Mouse (Mus musculus) liver, embryonic 16.5 days (tissue): Measurements from ENCODE around the gene Kbtbd4. TPM values are rescaled to one million over a fixed set of nuclear protein-coding genes. Genes with fewer than 3 reads are reported as not detected.
A peak's percentile ranks its signal among the peaks of the same experiment; 100 is the strongest.

Experiments
- ATAC-seq: fragments of 200-750 bp; cut with Nextera tagmentation; 2 replicates; pipeline ENCODE4 v1.8.0; 2017; ENCODE audit warnings: low read depth, mild to moderate bottlenecking, moderate number of reproducible peaks, moderate library complexity
- H3K27ac ChIP-seq: fragments of 300-500 bp; sonication (generic); 2 replicates; pipeline ENCODE4 v1.5.1; 2014; ENCODE audit warnings: mild to moderate bottlenecking, low read length
- H3K27me3 ChIP-seq: fragments of 300-500 bp; sonication (generic); 2 replicates; pipeline ENCODE4 v1.6.1; 2014; ENCODE audit warnings: low read depth, low read length, mixed read lengths; ENCODE audit not compliant: control insufficient read depth, insufficient read depth
- H3K36me3 ChIP-seq: fragments of 300-500 bp; sonication (generic); 2 replicates; pipeline ENCODE4 v1.6.1; 2014; ENCODE audit warnings: mild to moderate bottlenecking; ENCODE audit not compliant: control insufficient read depth, insufficient read depth
- H3K4me1 ChIP-seq: fragments of 300-500 bp; sonication (generic); 2 replicates; pipeline ENCODE4 v1.6.1; 2014; ENCODE audit warnings: low read depth, low read length, mixed read lengths; ENCODE audit not compliant: control insufficient read depth
- H3K4me2 ChIP-seq: fragments of 300-500 bp; sonication (generic); 2 replicates; pipeline ENCODE4 v1.6.1; 2014; ENCODE audit warnings: low read depth, low read length, mixed read lengths
- H3K4me3 ChIP-seq: fragments of 300-500 bp; sonication (generic); 2 replicates; pipeline ENCODE4 v1.5.1; 2014; ENCODE audit warnings: low read depth, mild to moderate bottlenecking, low read length
- H3K9ac ChIP-seq: fragments of 300-500 bp; sonication (generic); 2 replicates; pipeline ENCODE4 v1.6.1; 2014; ENCODE audit warnings: low read depth, low read length
- H3K9me3 ChIP-seq: fragments of 300-500 bp; sonication (generic); replicated peaks from 2 replicates; pipeline ENCODE4 v1.6.1; 2016; ENCODE audit warnings: low read length; ENCODE audit not compliant: control insufficient read depth
- WGBS: fragments of 180-500 bp; shearing (Covaris S2); extraction: QIAGEN DNeasy Blood & Tissue Kit; methylation state at CpG from one replicate; pipeline ENCODE4 v1.1.7; 2014; ENCODE audit not compliant: insufficient replicate concordance; 5-methylcytosine and 5-hydroxymethylcytosine counted together
- polyA plus RNA-seq: library from polyadenylated mRNA; unstranded; fragments of >200 nt; fragmentation: Nextera tagmentation; extraction: Ambion mirVana; gene quantifications from 2 replicates; pipeline ENCODE4 v1.2.1, GENCODE M21; 2015

The Kbtbd4 gene
- polyA plus RNA-seq, 1 experiment from 2014 or later = 15.7 TPM

DNA sequence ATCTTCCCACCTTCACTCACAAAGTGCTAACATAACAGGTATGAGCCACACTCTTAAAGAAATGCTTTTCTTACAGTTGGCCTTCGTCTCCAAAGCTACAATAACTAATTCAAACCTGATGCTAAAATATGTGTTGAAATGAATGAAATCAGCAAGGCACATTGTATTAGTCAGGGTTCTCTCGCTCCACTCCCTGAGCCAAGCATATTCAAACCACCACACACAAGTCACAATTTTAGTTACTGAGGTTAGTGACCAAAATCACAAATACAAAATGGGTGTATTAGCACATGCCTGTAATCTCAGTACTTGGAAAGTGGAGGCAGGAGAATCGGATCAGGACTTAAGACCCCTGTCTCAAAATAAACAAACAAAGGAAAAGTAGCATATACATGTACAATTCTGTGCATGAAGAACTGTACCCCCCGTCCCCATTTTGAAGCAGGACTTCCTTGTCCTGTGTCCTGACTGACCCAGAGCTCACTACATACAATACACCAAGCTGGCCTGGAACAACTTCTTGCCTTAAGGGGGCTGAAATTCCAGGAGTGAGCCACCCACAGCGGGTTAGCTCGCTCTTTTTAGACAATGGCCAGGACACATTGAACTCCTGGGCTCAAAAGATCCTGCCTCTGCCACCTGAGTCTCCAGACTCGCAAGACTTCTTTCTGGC, 12.2 kb downstream of the Kbtbd4 start:
- no peaks in the 10 kb centered on the region for H3K9me3 ChIP-seq
- WGBS = 16% methylated on average over 7 of the region's 7 CpGs
- peaks cover 29% of the 10 kb centered on the region for H3K4me1 ChIP-seq
- H3K27me3 ChIP-seq = no peaks in the 10 kb centered on the region
- H3K27ac ChIP-seq = peak overlapping the region; percentile 94
- 0 out of 2 replicates have a peak, but pooled peaks cover 4% of the 10 kb centered on the region for H3K36me3 ChIP-seq
- peak overlapping the region; percentile 78 for H3K4me3 ChIP-seq
- no peak for ATAC-seq
- peak overlapping the region; percentile 99 for H3K4me2 ChIP-seq
- H3K9ac ChIP-seq = peak overlapping the region; percentile 96

DNA sequence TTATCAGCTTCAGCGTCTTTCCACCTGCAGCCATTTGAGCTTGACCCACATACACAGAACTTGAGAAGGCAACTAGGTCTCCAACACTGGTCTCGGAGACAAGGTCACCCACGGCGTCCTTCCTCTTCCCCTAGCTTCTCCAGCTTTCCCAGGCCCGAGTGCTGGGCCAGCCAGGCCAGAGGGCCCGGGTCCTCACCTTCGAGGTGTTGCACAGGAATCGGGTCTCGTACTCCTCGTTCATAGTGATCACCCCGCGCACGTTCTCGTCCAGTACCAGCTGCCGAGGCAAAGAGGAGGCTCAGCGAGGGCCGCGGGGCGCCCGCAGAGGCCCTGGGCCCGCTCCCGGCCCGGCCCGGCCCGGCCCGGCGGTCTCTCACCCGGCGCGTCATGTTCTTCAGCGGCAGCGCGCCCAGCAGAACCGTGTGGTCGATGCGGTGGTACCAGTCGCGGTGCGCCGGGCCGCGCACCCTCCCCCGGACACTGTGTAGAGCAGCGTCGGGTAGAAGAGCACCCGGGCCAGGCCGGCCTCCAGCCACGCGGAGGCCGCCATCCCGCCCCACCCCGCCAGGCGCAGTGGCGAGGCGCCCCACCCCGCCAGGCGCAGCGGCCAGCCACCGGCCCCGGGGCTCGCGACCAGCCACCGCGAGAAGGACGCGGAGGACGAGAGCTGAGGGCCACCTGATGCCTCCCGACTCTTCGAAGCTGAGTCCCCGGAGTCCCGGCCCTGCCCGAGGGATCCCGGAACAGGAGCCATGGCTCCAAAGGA, 12.9 kb downstream of the Kbtbd4 start:
- Histone ChIP-seq H3K27ac (peak overlapping the region; percentile 94), H3K27me3 (no peaks in the 10 kb centered on the region), H3K4me1 (peaks cover 29% of the 10 kb centered on the region), H3K4me3 (peak overlapping the region; percentile 78), H3K36me3 (0 out of 2 replicates have a peak, but pooled peaks cover 2% of the 10 kb centered on the region), H3K9me3 (no peaks in the 10 kb centered on the region), H3K9ac (peak overlapping the region; percentile 96), H3K4me2 (peak overlapping the region; percentile 99)
- WGBS = under 1% methylated on average over 72 of the region's 73 CpGs
- peak; percentile 91 for ATAC-seq

DNA sequence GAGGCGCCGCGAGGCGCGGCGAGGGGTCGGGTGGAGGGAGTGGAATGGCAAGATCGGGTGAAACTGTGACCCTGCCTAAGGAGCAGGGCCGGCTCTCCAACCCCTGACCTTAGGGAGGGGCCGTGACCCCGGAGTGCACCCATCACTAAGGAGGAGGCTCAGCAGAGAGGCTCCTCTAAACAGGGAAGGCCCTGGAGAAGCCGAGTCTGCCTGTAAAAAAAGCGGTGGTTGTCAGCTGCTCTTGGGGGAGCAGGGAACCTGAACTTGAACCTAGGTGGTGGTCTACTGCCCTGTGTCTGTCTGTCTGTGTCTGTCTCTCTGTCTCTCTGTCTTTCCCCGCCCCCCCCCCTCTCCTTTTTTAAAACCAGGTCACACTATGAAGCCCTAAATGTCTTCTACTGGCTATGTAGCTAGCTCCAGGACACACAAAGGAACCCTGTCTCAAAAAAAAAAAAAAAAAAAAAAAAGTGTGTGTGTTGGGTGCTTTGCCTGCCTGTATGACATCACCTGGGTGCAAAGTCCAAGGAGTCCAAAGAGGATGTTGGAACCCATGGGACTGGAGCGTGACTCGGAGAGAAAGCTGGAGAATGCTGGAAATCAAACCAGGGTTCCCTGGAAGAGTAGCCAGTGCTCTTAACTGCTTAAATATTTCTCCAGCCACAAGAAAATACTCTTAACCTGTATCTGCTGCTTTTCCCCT, 13.6 kb downstream of the Kbtbd4 start:
- H3K9me3 ChIP-seq = no peaks in the 10 kb centered on the region
- peak overlapping the region; percentile 94 for H3K27ac ChIP-seq
- peak overlapping the region; percentile 78 for H3K4me3 ChIP-seq
- H3K36me3 ChIP-seq = 0 out of 2 replicates have a peak, but pooled peaks cover 2% of the 10 kb centered on the region
- peaks cover 29% of the 10 kb centered on the region for H3K4me1 ChIP-seq
- no peaks in the 10 kb centered on the region for H3K27me3 ChIP-seq
- peak overlapping the region; percentile 96 for H3K9ac ChIP-seq
- WGBS = 12% methylated on average over 16 of the region's 16 CpGs
- ATAC-seq = peak; percentile 65
- H3K4me2 ChIP-seq = peak overlapping the region; percentile 99

DNA sequence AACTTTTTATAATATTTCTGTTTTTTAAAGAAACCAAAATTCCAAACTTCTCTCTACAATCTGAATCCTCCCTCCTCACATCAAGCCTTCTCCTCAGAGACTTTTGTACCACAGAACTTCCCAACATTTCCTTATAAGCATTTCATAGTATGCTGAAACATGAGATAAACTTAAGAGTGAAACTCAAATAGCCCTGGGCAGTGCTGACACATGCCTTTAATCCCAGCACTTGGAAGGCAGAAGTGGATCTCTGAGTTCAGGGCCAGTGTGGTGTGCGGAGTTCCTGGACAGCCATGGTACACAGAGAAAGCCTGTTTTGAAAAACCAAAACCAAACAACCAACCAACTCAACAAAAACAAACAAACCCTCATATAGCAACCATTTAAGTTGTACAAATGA, 16.6 kb downstream of the Kbtbd4 start:
- Histone ChIP-seq H3K27me3 (no peaks in the 10 kb centered on the region), H3K27ac (no peak overlapping the region), H3K4me2 (no peak overlapping the region), H3K4me1 (peaks cover 22% of the 10 kb centered on the region), H3K36me3 (no peaks in the 10 kb centered on the region), H3K9ac (no peak overlapping the region), H3K4me3 (no peak overlapping the region), H3K9me3 (no peaks in the 10 kb centered on the region)
- no peak for ATAC-seq
- WGBS = 81% methylated on average over 1 of the region's 1 CpGs

DNA sequence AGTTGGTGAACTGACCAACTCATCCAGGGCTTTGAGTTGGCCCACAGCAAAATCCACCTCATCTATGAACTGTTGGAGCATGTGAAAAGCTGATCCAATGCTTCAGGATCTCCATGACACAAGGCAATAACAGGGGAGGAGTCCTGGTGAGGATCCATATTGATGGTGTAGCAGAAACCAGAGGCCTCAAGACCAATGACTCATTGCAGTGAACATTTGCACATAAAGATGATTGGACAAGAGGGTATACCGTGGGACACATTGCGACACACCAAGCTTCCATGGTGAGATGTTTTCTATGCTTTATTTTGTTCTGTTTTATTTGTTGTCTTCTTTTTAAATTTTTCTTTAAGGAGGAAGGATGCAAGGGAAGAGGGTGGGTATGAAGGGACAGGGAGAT, 18.1 kb downstream of the Kbtbd4 start:
- no peak overlapping the region for H3K9ac ChIP-seq
- 76% methylated on average over 2 of the region's 2 CpGs for WGBS
- H3K36me3 ChIP-seq = no peaks in the 10 kb centered on the region
- ATAC-seq = no peak
- no peak overlapping the region for H3K27ac ChIP-seq
- H3K27me3 ChIP-seq = no peaks in the 10 kb centered on the region
- no peaks in the 10 kb centered on the region for H3K9me3 ChIP-seq
- H3K4me3 ChIP-seq = no peak overlapping the region
- H3K4me2 ChIP-seq = no peak overlapping the region
- peaks cover 10% of the 10 kb centered on the region for H3K4me1 ChIP-seq

DNA sequence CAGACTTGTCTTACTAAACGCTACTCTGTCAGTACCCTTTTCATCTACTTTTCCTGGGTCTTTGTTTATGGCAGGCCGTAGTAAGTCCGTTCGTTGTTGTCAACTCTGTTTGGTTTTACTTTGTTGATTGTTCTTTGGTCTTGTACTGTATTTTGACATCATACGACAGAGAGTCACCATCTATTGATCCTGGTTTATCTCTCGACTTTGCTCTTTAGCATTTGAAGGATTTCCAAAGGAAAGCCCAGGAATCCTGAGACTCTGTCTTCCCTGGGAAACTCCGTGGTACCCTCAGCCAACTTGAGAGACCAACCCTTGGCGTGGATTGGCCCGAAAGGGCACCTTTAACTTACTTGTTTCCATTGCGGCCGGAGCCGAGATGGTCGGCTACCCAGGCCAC, 24.0 kb downstream of the Kbtbd4 start:
- no peak overlapping the region for H3K4me3 ChIP-seq
- ATAC-seq = no peak
- H3K4me1 ChIP-seq = no peaks in the 10 kb centered on the region
- 73% methylated on average over 13 of the region's 13 CpGs for WGBS
- H3K27me3 ChIP-seq = no peaks in the 10 kb centered on the region
- H3K9ac ChIP-seq = no peak overlapping the region
- no peak overlapping the region for H3K27ac ChIP-seq
- H3K9me3 ChIP-seq = no peaks in the 10 kb centered on the region
- no peaks in the 10 kb centered on the region for H3K36me3 ChIP-seq
- no peak overlapping the region for H3K4me2 ChIP-seq

DNA sequence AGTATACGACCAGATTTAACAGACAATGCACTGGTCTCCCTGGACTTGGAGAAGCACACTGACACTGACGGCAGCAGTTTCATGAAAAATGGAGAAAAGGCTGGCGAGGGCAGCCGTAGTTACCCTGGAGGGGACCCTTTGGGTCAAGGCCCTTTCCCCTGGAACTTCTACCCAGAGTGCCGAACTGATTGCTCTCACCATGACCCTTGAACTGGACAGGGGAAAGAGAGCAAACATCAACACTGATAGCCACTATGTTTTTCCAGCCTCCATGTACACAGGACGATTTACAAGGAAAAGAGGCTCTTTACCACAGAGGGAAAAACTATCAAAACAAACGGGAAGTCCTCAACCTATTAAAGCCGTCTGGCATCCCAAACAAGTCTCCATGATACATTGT, 27.3 kb downstream of the Kbtbd4 start:
- 57% methylated on average over 8 of the region's 8 CpGs for WGBS
- Histone ChIP-seq H3K27ac (peak overlapping the region; percentile 78), H3K9ac (no peak overlapping the region)

DNA sequence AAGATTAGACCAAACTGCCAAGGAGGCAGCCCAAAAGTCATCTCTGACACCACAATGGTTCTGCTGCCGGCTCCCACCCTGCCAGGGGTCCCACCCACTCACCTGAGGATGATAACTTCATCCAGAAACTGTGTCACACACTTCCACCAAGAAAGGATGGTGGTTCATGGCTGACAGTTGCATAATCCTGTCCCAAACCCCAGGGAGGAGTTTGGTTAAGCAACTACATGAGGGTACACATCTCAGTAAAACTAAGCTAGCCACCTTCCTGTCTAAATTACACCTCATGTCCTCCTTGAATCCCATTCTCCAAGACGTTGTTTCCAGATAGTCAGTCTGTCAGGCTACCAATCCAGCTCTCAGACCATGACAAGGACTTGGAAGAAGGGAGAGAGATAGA, 27.7 kb downstream of the Kbtbd4 start:
- Histone ChIP-seq H3K4me3 (no peak overlapping the region), H3K9me3 (no peaks in the 10 kb centered on the region), H3K9ac (no peak overlapping the region), H3K27ac (peak overlapping the region; percentile 71), H3K4me2 (peak overlapping the region; percentile 22; the same call in 1 of the 2 replicates), H3K27me3 (no peaks in the 10 kb centered on the region), H3K4me1 (no peaks in the 10 kb centered on the region), H3K36me3 (no peaks in the 10 kb centered on the region)
- 48% methylated on average over 2 of the region's 2 CpGs for WGBS
- peak; percentile 78 for ATAC-seq

More for the DNA sequence above, 27.3 kb downstream of the Kbtbd4 start:
- H3K4me2 ChIP-seq = peak overlapping the region; percentile 22; the same call in 1 of the 2 replicates
- H3K27me3 ChIP-seq = no peaks in the 10 kb centered on the region
- no peaks in the 10 kb centered on the region for H3K4me1 ChIP-seq
- H3K9me3 ChIP-seq = no peaks in the 10 kb centered on the region
- no peaks in the 10 kb centered on the region for H3K36me3 ChIP-seq
- H3K4me3 ChIP-seq = no peak overlapping the region
- peak; percentile 89 for ATAC-seq
